Mouse (Mus musculus) brain, embryonic 18.5 days (tissue): ENCODE measurements around the gene Vmn1r235.
"Not testable (repeated sequence)": the region's sequence is repeated elsewhere in the genome, so short reads cannot be mapped to it uniquely, and the experiment has no call there.

Experiments
- DNase-seq: peaks from one replicate; pipeline ENCODE4 v3.0.0-alpha.2; 2012; ENCODE audit warnings: low read depth, low spot score

The Vmn1r235 gene

DNA sequence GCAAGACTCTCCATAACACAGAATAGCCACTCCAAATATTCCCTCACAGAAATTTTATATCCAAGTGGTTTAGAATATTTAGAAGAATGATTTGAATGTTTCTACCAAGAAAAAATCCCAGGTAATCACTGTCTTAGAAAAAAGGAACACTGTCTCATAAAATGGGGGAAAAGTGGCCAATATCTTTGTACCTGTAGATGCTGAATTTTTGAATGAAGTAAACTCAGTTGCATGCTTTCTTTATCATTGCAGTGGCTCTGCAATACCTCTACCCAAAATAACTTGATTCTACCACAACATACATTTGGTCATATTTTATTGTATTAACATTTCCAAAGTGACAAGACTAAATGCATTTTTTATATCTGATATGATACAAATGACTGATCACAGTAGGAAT is at the start of gene Vmn1r235:
Gene Vmn1r235 (plus strand): TSS at position 301 of the 400 bp plus-strand sequence.
- DNase-seq: no peak

GRCm38 (mm10) chr17:21211081-21211480 is 45.1 kb upstream of the Vmn1r235 start:
- not testable (repeated sequence) for DNase-seq

- no peak for DNase-seq
These were observed 30.4 kb upstream of the Vmn1r235 start, which contains the start of gene Vmn1r234 for GRCm38 (mm10) chr17:21225787-21226186. TSS of gene Vmn1r234 (plus strand) at chr17:21226087.

DNA sequence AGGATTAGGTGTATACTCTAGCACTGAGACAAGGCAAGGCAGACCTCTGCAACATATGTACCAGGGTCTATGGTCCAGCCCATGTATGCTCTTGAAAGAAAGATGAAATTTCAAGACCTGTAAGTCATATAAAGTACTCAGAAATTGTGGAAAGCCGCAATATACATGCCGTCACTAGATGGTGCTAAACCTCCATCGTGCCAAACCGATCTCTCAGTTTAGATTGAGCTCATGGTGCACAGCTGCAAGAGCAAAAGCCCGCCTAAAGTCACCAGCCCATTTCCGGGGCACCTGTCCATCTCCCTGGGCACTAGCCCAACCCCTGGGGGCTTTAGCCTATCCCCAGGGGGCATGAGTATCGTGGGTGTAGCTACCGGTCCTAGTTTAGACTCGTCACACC is 24.6 kb upstream of the Vmn1r235 start:
- no peak for DNase-seq

- peak; percentile 1 for DNase-seq
These were observed 15.9 kb downstream of the Vmn1r235 start for GRCm38 (mm10) chr17:21272103-21272502.

DNA sequence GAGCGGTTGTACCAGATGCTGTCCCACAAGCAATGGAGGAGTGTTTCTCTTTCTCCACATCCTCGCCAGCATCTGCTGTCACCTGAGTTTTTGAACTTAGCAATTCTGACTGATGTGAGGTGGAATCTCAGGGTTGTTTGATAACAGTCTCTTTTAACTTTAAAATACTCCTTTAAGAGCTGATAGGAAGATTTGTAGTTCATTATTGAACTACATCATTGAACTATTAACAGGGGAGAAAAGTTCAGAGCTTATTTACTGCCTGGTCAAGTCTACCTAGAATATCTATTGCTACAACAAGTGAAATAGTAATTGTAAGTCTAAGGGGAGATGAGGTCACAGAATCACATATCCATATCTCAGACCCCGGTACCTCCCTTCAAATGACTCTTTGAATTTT is 26.4 kb downstream of the Vmn1r235 start, which contains the start of gene Vmn1r236:
Gene Vmn1r236 (plus strand): TSS at position 301 of the 400 bp plus-strand sequence.
- no peak for DNase-seq

GRCm38 (mm10) chr17:21284395-21284794 is 28.2 kb downstream of the Vmn1r235 start:
- no peak for DNase-seq

GRCm38 (mm10) chr17:21289695-21290094 is 33.5 kb downstream of the Vmn1r235 start:
- DNase-seq: no peak

- no peak for DNase-seq
These were observed 55.4 kb downstream of the Vmn1r235 start, which contains the start of gene Vmn1r237 for GRCm38 (mm10) chr17:21311565-21311964. TSS of gene Vmn1r237 (plus strand) at chr17:21311865.
